Mouse (Mus musculus): ENCODE data around the gene 4921539E11Rik.

DNA sequence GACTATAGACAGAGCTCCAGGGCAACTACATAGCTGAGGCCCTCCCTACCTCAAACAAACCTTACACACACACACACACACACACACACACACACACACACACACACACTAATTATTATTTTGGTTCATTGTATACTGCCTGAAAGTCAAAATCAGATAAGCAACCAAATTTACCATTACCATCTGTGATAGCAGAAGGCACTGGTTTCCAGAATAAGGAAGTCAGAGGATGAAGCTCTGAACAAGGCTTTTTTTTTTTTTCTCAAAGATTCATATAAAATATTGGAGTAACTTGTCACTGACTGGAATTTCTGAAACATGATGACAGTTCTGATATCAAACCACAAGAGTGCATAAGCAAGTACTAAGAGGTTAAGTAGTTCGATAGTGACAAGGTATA is 82.1 kb downstream of the 4921539E11Rik start:
- TF ChIP-seq POLR2A (IDR thresholded peaks at IDR 0.05; ENCODE audit: control insufficient read depth, low read depth, low read length): no peak
- no peak for TF ChIP-seq CTCF (IDR thresholded peaks at IDR 0.05; ENCODE audit: control insufficient read depth, insufficient read depth, insufficient replicate concordance, low read depth, low read length)
